Mouse (Mus musculus) testis, adult 2 months (tissue): ENCODE results near the gene Csmd2.

Source experiments
- CTCF ChIP-seq: fragments of 200-500 bp; IDR thresholded peaks from 2 replicates; pipeline ENCODE4 v1.5.1; 2012; ENCODE audit warnings: low read depth, mild to moderate bottlenecking, inconsistent platforms, low read length, moderate library complexity; ENCODE audit not compliant: control insufficient read depth, insufficient read depth, insufficient replicate concordance
- POLR2A ChIP-seq: fragments of 200-500 bp; IDR thresholded peaks from 2 replicates; pipeline ENCODE4 v1.6.1; 2012; ENCODE audit warnings: low read depth, mild to moderate bottlenecking, inconsistent platforms, low read length, moderate library complexity; ENCODE audit not compliant: control insufficient read depth

GRCm38 (mm10) chr4:128135014-128135622, 147.5 kb downstream of the Csmd2 start:
- TF ChIP-seq POLR2A (no peak), CTCF (no peak)
